Mouse (Mus musculus): ENCODE data around the gene Clec16a. TPM values are rescaled to one million over a fixed set of nuclear protein-coding genes. Genes with fewer than 3 reads are reported as not detected.

Gene Clec16a
- total and polyA plus RNA-seq, 3 experiments = 20.0 to 24.2 (median 20.5) TPM

- Histone ChIP-seq H3K27me3 (replicated peaks) (no peaks in the 10 kb centered on the region), H3K9me3 (replicated peaks; ENCODE audit: low read length) (no peaks in the 10 kb centered on the region), H3K27ac (ENCODE audit: insufficient read depth, low read depth) (no peak overlapping the region), H3K4me1 (ENCODE audit: control insufficient read depth in 1 of 2, insufficient read depth in 2 of 2) (peaks cover 0 to 12% of the 10 kb centered on the region in 2 experiments; a peak in 2 of 4 replicates), H3K4me3 (replicated peaks in 1 of 3; ENCODE audit: low read depth in 2 of 3, low read length in 2 of 3, poor library complexity in 1 of 3) (no peak overlapping the region), H3K36me3 (replicated peaks in 1 of 2; ENCODE audit: control insufficient read depth in 1 of 2, insufficient read depth in 1 of 2, low read length in 1 of 2) (peaks cover 21 to 86% of the 10 kb centered on the region in 2 experiments), H3K79me2 (replicated peaks; ENCODE audit: control insufficient read depth, extremely low read depth, insufficient read depth, poor library complexity, severe bottlenecking) (no peaks in the 10 kb centered on the region), H3K4me2 (ENCODE audit: insufficient read depth, low read depth, poor library complexity, severe bottlenecking) (no peak overlapping the region), H3K9ac (ENCODE audit: insufficient read depth, low read depth) (no peak overlapping the region)
- in situ Hi-C loops (cut with MboI; ENCODE audit: low pct_ligation_motif_present, low pct_unique_long_range_greater_than_20kb, low sequenced_read_pairs) = loop anchor here (25.0 kb wide), 1 partner anchor 446 kb away; no protein-coding TSS in a partner anchor
- dilution Hi-C loops (cut with MboI; ENCODE audit: extremely low pct_ligation_motif_present, extremely low pct_unique_long_range_greater_than_20kb, low sequenced_read_pairs) = no loop called here
- no peak for DNase-seq (ENCODE audit: extremely low read depth)
- 0 out of 2 replicates have a peak, but pooled peaks have one; percentile 3 for TF ChIP-seq ZMIZ1 (IDR thresholded peaks at IDR 0.05; ENCODE audit: low read depth, low read length)
- TF ChIP-seq IRF4 (IDR thresholded peaks at IDR 0.05; ENCODE audit: low read depth, low read length) = no peak
These were observed 11.4 kb upstream of the Clec16a start for GRCm38 (mm10) chr16:10533781-10534180.

GRCm38 (mm10) chr16:10534567-10534966 is 10.6 kb upstream of the Clec16a start:
- no peak overlapping the region for H3K27ac ChIP-seq (ENCODE audit: insufficient read depth, low read depth)
- no peaks in the 10 kb centered on the region for H3K9me3 ChIP-seq (replicated peaks; ENCODE audit: low read length)
- TF ChIP-seq KAT2A (IDR thresholded peaks at IDR 0.05; ENCODE audit: insufficient replicate concordance, low read length) = no peak
- no peak for TF ChIP-seq USF1 (IDR thresholded peaks at IDR 0.05; ENCODE audit: low read depth, low read length)
- TF ChIP-seq POLR2AphosphoS2 (IDR thresholded peaks at IDR 0.05; ENCODE audit: low read depth, low read length) = no peak; the same call in 1 of the 2 replicates
- no peak for TF ChIP-seq CHD1 (IDR thresholded peaks at IDR 0.05; ENCODE audit: low read depth, low read length)
- TF ChIP-seq TBP (conservative IDR thresholded peaks at IDR 0.05; ENCODE audit: low read depth, low read length) = no peak
- TF ChIP-seq NRF1 (IDR thresholded peaks at IDR 0.05; ENCODE audit: low read depth, low read length) = no peak
- no peak for TF ChIP-seq ZMIZ1 (IDR thresholded peaks at IDR 0.05; ENCODE audit: low read depth, low read length)
- no peak for TF ChIP-seq BHLHE40 (IDR thresholded peaks at IDR 0.05; ENCODE audit: low read depth, low read length)
- TF ChIP-seq ETS1 (conservative IDR thresholded peaks at IDR 0.05; ENCODE audit: low read depth, low read length) = no peak
- no peak for TF ChIP-seq ZKSCAN1 (IDR thresholded peaks at IDR 0.05; ENCODE audit: borderline replicate concordance, low read depth, low read length)
- no peak for TF ChIP-seq TCF12 (IDR thresholded peaks at IDR 0.05; ENCODE audit: low read depth, low read length)
- no peak for TF ChIP-seq MAZ (IDR thresholded peaks at IDR 0.05; ENCODE audit: low read depth, low read length)
- no peak for TF ChIP-seq RAD21 (IDR thresholded peaks at IDR 0.05; ENCODE audit: low read depth, low read length)
- no peak for TF ChIP-seq CTCF (conservative IDR thresholded peaks at IDR 0.05 in 1 of 2, IDR thresholded peaks at IDR 0.05 in 1 of 2; ENCODE audit: low read depth in 2 of 2, low read length in 2 of 2)
- no peak for TF ChIP-seq MAX (IDR thresholded peaks at IDR 0.05; ENCODE audit: low read length)
- TF ChIP-seq CHD2 (IDR thresholded peaks at IDR 0.05; ENCODE audit: low read length) = no peak
- TF ChIP-seq ZC3H11A (IDR thresholded peaks at IDR 0.05; ENCODE audit: low read depth, low read length) = no peak
- no peak for TF ChIP-seq EP300 (IDR thresholded peaks at IDR 0.05; ENCODE audit: low read length)
- TF ChIP-seq MXI1 (IDR thresholded peaks at IDR 0.05; ENCODE audit: low read depth, low read length) = no peak
- H3K27me3 ChIP-seq (replicated peaks) = no peaks in the 10 kb centered on the region
- H3K79me2 ChIP-seq (replicated peaks; ENCODE audit: control insufficient read depth, extremely low read depth, insufficient read depth, poor library complexity, severe bottlenecking) = no peaks in the 10 kb centered on the region
- DNase-seq (ENCODE audit: extremely low read depth) = no peak
- dilution Hi-C loops (cut with MboI; ENCODE audit: extremely low pct_ligation_motif_present, extremely low pct_unique_long_range_greater_than_20kb, low sequenced_read_pairs) (no loop called here), in situ Hi-C loops (cut with MboI; ENCODE audit: low pct_ligation_motif_present, low pct_unique_long_range_greater_than_20kb, low sequenced_read_pairs) (loop anchor here (25.0 kb wide), 1 partner anchor 447 kb away; no protein-coding TSS in a partner anchor)
- peaks cover 18 to 84% of the 10 kb centered on the region in 2 experiments for H3K36me3 ChIP-seq (replicated peaks in 1 of 2; ENCODE audit: control insufficient read depth in 1 of 2, insufficient read depth in 1 of 2, low read length in 1 of 2)
- no peak overlapping the region for H3K9ac ChIP-seq (ENCODE audit: insufficient read depth, low read depth)
- peaks cover 0 to 19% of the 10 kb centered on the region in 2 experiments; a peak in 3 of 4 replicates for H3K4me1 ChIP-seq (ENCODE audit: control insufficient read depth in 1 of 2, insufficient read depth in 2 of 2)
- no peak overlapping the region for H3K4me3 ChIP-seq (replicated peaks in 1 of 3; ENCODE audit: low read depth in 2 of 3, low read length in 2 of 3, poor library complexity in 1 of 3)
- no peak overlapping the region for H3K4me2 ChIP-seq (ENCODE audit: insufficient read depth, low read depth, poor library complexity, severe bottlenecking)
